Mouse (Mus musculus): ENCODE measurements at regions not wholly inside any gene's neighbourhood (a gene's known extent, or its start where the extent isn't known, plus 50 kb on each side); places are given as distances from the start of the nearest gene placed in this dataset.

DNA sequence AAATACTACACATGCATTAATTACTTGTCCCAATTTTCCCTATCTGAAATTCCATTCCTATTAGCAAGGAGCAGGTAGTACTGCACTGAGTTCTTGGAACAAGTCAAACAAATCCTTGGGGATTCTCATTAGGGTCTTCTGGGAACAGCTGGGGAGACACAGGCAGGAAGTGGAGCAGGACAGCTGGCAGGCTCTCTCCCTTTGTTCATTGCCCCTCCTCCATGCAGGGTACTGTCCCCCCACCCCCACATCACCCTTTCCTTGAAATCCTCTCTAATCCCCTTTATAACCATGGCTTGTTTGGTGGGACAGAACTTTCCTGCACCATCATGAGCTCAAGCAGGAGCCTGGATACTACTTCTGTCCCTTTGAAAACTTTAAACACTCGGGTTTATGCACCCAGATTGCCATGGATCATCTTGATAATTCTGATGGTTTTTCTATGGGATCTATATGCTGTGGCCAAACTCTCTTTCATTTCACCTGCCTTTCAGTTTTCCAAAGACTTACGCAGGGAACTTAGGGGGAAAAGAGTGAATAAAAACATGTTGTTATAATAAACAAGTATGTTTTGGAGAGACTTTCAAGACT is 358.2 kb upstream of the Cypt12 start:
- TF ChIP-seq CTCF (IDR thresholded peaks at IDR 0.05; ENCODE audit: low read depth) (no peak), EP300 (IDR thresholded peaks at IDR 0.05; ENCODE audit: low read depth) (no peak)
